Mouse (Mus musculus) forebrain, embryonic 16.5 days (tissue): ENCODE results near the gene Rab27a. TPM values are rescaled to one million over a fixed set of nuclear protein-coding genes. Genes with fewer than 3 reads are reported as not detected.

ENCODE experiments used
- ATAC-seq: fragments of 200-750 bp; cut with Nextera tagmentation; 2 replicates; pipeline ENCODE4 v1.8.0; 2017; ENCODE audit warnings: mild to moderate bottlenecking, moderate library complexity
- H3K27ac ChIP-seq: fragments of 300-500 bp; sonication (generic); 2 replicates; pipeline ENCODE4 v1.5.1; 2014; ENCODE audit warnings: low read length, control low read depth
- H3K27me3 ChIP-seq: fragments of 300-500 bp; sonication (generic); replicated peaks from 2 replicates; pipeline ENCODE4 v1.6.1; 2014; ENCODE audit warnings: low read length; ENCODE audit not compliant: control insufficient read depth, insufficient read depth
- H3K36me3 ChIP-seq: fragments of 300-500 bp; sonication (generic); 2 replicates; pipeline ENCODE4 v1.6.1; 2014; ENCODE audit not compliant: control insufficient read depth, insufficient read depth
- H3K4me1 ChIP-seq: fragments of 300-500 bp; sonication (generic); replicated peaks from 2 replicates; pipeline ENCODE4 v1.6.1; 2014; ENCODE audit warnings: low read length; ENCODE audit not compliant: control insufficient read depth, insufficient read depth
- H3K4me2 ChIP-seq: fragments of 300-500 bp; sonication (generic); 2 replicates; pipeline ENCODE4 v1.6.1; 2014; ENCODE audit warnings: mild to moderate bottlenecking, low read length, control low read depth
- H3K4me3 ChIP-seq: fragments of 300-500 bp; sonication (generic); replicated peaks from 2 replicates; pipeline ENCODE4 v1.5.1; 2014; ENCODE audit warnings: mild to moderate bottlenecking, low read length, control low read depth
- H3K9ac ChIP-seq: fragments of 300-500 bp; sonication (generic); replicated peaks from 2 replicates; pipeline ENCODE4 v1.6.1; 2014; ENCODE audit warnings: low read depth, low read length, control low read depth
- H3K9me3 ChIP-seq: fragments of 300-500 bp; sonication (generic); 2 replicates; pipeline ENCODE4 v1.6.1; 2016; ENCODE audit warnings: low read length; ENCODE audit not compliant: control insufficient read depth
- WGBS: fragments of 180-500 bp; shearing (Covaris S2); extraction: QIAGEN DNeasy Blood & Tissue Kit; methylation state at CpG from one replicate; pipeline ENCODE4 v1.1.7; 2014; 5-methylcytosine and 5-hydroxymethylcytosine counted together
- polyA plus RNA-seq: library from polyadenylated mRNA; unstranded; fragments of >200 nt; fragmentation: Nextera tagmentation; extraction: Ambion mirVana; gene quantifications from 2 replicates; pipeline ENCODE4 v1.2.1, GENCODE M21; 2015

Rab27a gene
- polyA plus RNA-seq: 1.2 and 1.9 TPM in 2 replicates

DNA sequence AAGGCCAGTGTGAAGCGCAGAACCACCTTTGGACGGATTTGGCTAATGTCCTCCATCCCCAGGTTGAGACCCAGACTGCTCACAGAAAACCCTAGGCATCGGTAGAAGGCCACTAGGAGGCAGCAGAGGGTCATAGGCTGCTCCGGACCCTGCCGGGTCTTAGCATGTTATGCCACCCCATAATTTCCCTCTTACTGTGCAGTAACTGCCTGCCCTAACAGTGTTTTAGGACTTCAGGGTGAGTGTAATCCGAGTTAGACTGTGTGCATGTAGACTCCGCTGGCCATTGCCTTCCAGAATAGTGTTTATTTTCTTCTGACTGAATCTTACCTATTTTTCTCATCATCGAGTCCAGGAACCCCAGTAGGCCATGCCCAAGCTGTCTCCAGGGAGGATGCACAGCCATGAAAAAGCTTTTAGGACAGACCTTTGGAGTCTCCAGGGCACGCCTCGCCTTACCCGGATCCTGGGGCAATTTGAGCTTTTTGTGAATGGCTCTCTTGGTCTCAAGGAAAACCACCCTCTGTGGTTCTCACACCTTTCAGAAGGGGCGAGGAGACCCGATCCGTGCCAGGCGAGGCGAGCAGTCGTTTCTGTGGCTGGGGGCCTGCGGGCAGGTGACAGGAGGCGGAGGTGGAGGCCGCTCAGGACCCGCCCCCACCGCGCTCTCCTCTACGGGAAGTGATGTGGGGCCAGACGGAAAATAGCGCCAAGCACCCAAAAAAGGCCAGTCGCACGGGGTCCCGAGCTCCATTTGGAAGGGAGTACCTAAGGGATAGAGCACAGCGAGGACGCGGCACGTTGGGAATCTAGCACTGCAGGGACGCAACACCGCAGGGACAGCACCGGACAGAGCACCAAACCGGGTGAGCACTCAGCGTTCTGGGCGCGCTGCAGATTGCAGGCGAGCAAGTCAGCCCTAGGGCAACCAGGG is at the start of gene Rab27a:
Rab27a (plus strand) TSS at position 709 of the 934 bp plus-strand sequence.
- peak within 1 kb of the TSS; percentile 89 for H3K4me2 ChIP-seq
- peak within 1 kb of the TSS; percentile 51 for H3K4me3 ChIP-seq
- H3K4me1 ChIP-seq: peaks cover 17% of the 10 kb centered on the region
- 1% methylated on average over 41 of the region's 41 CpGs for WGBS
- no peaks in the 10 kb centered on the region for H3K27me3 ChIP-seq
- peak; percentile 41 for ATAC-seq
- no peaks in the 10 kb centered on the region for H3K9me3 ChIP-seq
- no peaks in the 10 kb centered on the region for H3K36me3 ChIP-seq
- H3K9ac ChIP-seq: peak within 1 kb of the TSS; percentile 61
- no peak within 1 kb of the TSS for H3K27ac ChIP-seq

DNA sequence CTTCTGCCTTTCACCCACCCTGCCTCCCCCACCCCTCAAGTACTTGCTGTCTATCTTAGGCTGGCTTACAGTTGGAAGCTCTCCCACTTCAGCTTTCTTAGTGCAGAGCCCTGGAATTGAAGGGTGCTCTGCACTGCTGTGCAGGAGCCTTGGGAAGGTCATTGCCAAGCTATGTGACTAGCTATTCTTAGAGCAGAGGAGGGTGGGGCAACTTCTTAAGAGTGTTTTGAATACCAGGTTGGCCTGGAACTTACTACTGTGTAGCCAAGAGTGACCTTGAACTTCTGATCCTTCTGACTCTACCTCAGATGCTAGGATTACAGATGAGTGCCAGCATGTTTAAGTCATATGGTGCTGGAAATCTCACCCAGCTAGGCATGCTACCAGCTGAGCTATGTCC is 48.5 kb upstream of the Rab27a start:
- no peak overlapping the region for H3K4me3 ChIP-seq
- H3K4me2 ChIP-seq: no peak overlapping the region
- no peaks in the 10 kb centered on the region for H3K36me3 ChIP-seq
- H3K27ac ChIP-seq: no peak overlapping the region
- H3K27me3 ChIP-seq: no peaks in the 10 kb centered on the region
- no peak overlapping the region for H3K9ac ChIP-seq
- ATAC-seq: no peak
- no peaks in the 10 kb centered on the region for H3K4me1 ChIP-seq
- H3K9me3 ChIP-seq: no peaks in the 10 kb centered on the region

DNA sequence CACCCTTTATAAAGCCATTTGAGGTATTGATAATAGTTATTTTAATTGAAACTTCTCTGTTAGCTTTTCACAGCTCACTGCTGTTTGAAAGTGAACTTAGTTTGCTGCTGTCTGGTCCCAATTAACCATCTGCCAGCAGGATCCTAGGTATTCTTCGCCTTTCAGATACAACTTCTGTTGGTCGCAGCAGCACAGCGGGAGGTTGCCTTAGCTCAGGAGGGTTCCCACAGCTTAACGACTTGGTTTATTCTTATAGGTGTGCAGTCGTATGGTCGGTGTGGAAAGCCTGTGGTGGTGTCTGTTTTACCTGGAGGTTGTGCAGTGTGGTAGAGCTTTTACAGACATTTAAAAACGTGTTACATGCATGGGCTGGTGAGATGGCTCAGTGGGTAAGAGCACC is 47.8 kb upstream of the Rab27a start:
- Histone ChIP-seq H3K9me3 (no peaks in the 10 kb centered on the region), H3K9ac (no peak overlapping the region), H3K4me2 (no peak overlapping the region), H3K27me3 (no peaks in the 10 kb centered on the region), H3K4me1 (no peaks in the 10 kb centered on the region), H3K36me3 (no peaks in the 10 kb centered on the region), H3K4me3 (no peak overlapping the region), H3K27ac (no peak overlapping the region)
- WGBS: 41% methylated on average over 7 of the region's 7 CpGs
- no peak for ATAC-seq

DNA sequence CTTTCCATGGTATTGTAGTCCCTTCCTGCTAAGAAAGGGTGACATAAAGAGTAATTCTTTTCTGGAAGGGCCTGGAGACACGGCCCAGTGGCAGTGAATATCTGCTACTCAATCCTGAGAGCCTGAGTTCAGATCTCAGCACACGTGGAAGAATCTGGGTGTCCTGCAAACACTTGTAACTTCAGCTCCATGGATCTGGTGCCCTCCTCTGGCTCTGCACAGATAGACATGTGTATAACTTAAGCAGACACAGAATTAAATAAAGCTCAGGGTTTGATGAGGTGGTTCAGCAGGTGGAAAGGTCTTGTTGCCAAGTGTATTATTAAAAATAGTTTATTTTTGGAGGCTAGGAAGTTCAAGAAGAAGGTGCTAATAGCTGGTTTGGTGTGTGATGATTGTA is 44.2 kb upstream of the Rab27a start:
- H3K4me1 ChIP-seq: no peaks in the 10 kb centered on the region
- 68% methylated on average over 2 of the region's 2 CpGs for WGBS
- H3K9me3 ChIP-seq: no peaks in the 10 kb centered on the region
- no peaks in the 10 kb centered on the region for H3K27me3 ChIP-seq
- H3K9ac ChIP-seq: no peak overlapping the region
- ATAC-seq: no peak
- H3K36me3 ChIP-seq: peaks cover 2% of the 10 kb centered on the region; the same call in 1 of the 2 replicates
- no peak overlapping the region for H3K4me2 ChIP-seq
- H3K27ac ChIP-seq: no peak overlapping the region
- no peak overlapping the region for H3K4me3 ChIP-seq

DNA sequence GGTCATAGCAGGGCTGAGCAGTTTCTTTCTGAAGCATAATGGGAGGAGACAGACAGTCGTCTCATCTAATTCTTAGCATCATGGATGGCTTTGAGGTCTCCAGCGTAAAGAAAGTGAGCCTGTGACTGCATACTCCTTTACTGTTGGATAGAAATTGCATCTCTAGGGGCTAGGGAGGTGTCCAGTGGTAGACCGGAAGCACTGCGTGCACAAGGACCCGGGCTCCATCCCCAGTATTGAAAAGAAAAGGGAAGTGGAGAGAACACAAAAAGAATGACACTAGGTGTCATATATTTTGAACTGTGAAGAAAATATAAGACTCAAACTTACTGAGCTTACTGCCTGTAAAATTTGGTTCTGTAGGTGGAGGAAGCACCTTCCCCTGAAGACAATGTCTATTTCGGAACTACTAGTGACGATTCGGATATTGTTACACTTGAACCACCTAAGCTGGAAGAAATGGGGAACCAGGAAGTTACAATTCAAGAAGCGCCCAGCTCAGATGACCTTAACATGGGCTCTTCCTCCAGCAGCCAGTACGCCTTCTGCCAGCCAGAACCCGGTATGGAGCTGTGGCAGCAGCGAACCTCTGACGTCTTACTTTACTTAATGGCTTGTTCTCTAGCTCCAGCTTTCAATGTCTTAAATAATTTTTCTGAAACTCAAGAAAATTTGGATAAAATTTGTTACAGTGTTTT is 43.2 kb upstream of the Rab27a start:
- Histone ChIP-seq H3K4me1 (no peaks in the 10 kb centered on the region), H3K4me2 (no peak overlapping the region), H3K36me3 (peaks cover 10% of the 10 kb centered on the region), H3K27me3 (no peaks in the 10 kb centered on the region), H3K9me3 (no peaks in the 10 kb centered on the region), H3K27ac (no peak overlapping the region), H3K4me3 (no peak overlapping the region), H3K9ac (no peak overlapping the region)
- ATAC-seq: no peak
- WGBS: 90% methylated on average over 13 of the region's 13 CpGs

DNA sequence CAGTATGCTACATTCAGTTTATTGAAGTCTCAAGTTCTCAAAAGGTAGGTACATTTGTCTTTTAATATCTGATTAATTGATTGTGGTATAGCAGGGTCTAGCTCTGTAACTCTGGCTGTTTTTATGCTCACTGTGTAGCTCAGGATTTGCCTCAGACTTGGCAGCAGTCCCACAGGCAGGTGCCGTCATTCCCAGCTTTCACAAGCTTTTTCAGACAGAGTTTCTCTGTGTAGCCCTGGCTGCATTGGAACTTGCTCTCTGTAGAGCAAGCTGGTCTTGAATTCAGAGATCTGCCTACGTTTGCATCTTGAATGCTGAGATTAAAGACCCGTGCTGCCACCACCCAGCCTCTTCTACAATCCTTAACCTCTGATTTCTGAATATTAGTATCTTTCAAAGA is 42.5 kb upstream of the Rab27a start:
- Histone ChIP-seq H3K36me3 (peaks cover 15% of the 10 kb centered on the region), H3K9me3 (no peaks in the 10 kb centered on the region), H3K27me3 (no peaks in the 10 kb centered on the region), H3K27ac (no peak overlapping the region), H3K9ac (no peak overlapping the region), H3K4me1 (no peaks in the 10 kb centered on the region), H3K4me3 (no peak overlapping the region), H3K4me2 (no peak overlapping the region)
- 58% methylated on average over 3 of the region's 3 CpGs for WGBS
- ATAC-seq: no peak

DNA sequence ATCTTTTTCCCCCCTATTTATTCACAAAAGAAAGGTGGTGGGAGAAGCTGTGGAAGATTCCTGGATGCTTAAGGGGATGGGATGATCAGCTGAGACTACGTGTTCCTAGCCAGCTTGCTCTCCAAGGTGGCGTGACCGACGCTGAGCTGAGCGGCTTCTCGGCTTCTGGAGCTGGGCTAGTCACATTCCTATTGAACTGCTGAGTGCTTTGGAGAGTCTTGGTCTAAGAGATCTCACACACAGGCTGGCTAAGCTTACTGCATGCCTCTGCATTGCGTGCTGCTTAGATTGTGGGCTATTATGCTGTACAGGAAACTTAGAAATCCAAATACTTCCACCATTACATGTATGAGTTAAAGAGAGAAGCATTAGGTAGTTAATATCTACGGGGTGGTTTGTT is 40.6 kb upstream of the Rab27a start:
- no peak overlapping the region for H3K4me2 ChIP-seq
- no peak overlapping the region for H3K9ac ChIP-seq
- H3K4me3 ChIP-seq: no peak overlapping the region
- H3K36me3 ChIP-seq: peaks cover 19% of the 10 kb centered on the region
- no peaks in the 10 kb centered on the region for H3K9me3 ChIP-seq
- no peak overlapping the region for H3K27ac ChIP-seq
- H3K4me1 ChIP-seq: no peaks in the 10 kb centered on the region
- H3K27me3 ChIP-seq: no peaks in the 10 kb centered on the region
- ATAC-seq: no peak
- 85% methylated on average over 8 of the region's 8 CpGs for WGBS

DNA sequence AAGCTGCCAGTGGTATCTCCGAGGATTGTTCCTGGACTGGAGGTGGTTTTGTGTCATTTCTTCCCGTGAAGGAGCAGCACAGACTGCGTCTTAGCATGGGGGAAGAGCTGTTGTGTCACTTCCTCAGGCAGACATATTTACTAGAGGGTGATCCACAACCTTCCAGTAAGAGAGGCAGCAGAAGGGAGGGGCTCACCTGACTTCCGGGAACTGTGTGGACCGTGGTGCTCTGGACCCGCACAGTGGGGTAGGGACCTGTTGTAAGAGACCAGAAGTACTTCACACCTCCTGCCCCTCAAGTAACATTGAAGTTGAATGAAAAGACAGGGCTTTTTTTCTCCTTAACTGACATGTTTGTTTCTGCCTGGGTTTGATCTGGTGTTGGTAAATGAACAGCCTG is 39.5 kb upstream of the Rab27a start:
- ATAC-seq: no peak
- Histone ChIP-seq H3K4me1 (no peaks in the 10 kb centered on the region), H3K9me3 (no peaks in the 10 kb centered on the region), H3K36me3 (peaks cover 19% of the 10 kb centered on the region), H3K9ac (no peak overlapping the region), H3K4me2 (no peak overlapping the region), H3K27ac (no peak overlapping the region), H3K4me3 (no peak overlapping the region), H3K27me3 (no peaks in the 10 kb centered on the region)
- WGBS: 91% methylated on average over 6 of the region's 6 CpGs

DNA sequence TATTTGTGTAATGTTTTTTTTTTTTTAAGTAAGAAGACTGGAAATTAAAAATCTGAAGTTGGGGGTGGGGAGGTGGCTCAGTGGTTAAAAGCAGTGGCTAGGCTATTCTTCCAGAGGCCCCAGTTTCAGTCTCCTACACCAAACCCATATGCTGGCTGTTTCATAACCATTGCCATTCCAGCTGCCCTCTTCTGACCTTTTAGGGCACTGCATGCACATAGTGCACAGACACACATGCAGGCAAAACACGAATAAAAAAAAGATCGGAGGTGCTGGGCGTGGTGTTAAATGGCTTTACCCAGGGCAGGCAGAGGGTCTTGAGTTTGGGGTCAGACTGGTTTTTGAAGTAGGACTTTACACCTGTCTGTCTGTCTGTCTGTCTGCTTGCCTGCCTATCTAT is 38.5 kb upstream of the Rab27a start:
- no peak overlapping the region for H3K4me3 ChIP-seq
- no peak overlapping the region for H3K27ac ChIP-seq
- H3K4me2 ChIP-seq: no peak overlapping the region
- no peaks in the 10 kb centered on the region for H3K27me3 ChIP-seq
- 94% methylated on average over 3 of the region's 3 CpGs for WGBS
- no peaks in the 10 kb centered on the region for H3K9me3 ChIP-seq
- ATAC-seq: no peak
- peaks cover 22% of the 10 kb centered on the region for H3K36me3 ChIP-seq
- no peak overlapping the region for H3K9ac ChIP-seq
- no peaks in the 10 kb centered on the region for H3K4me1 ChIP-seq
